16 mouse cellular contexts compared by ENCODE assay signal in genomic region chr13:104491046-104491811, GRCm38 (mm10).
DNase-seq lines count a peak whose midpoint lies in the region; ATAC-seq and TF ChIP-seq lines count a peak whose summit lies in the region.
"Had no signal": no experiment of that assay in that cellular context is flagged by ENCODE, and none has a peak within 500 bp of the region (broad histone marks: within the 10 kb centered on the region; RNA-seq: fewer than 3 reads in every experiment).

No protein-coding gene starts in this region.

- peak; percentile 44 for DNase-seq in embryonic facial prominence, embryonic 14.5 days (ENCODE audit: low spot score)
- DNase-seq in embryonic facial prominence, embryonic 10.5 days (ENCODE audit: low spot score) = no peak
- no peak for DNase-seq in lung, adult 2 months
- DNase-seq in ovary, postnatal 14 days (ENCODE audit: low spot score) = no peak
- DNase-seq: adrenal gland, postnatal 36 days; cerebellum, adult 11 months; kidney, adult 9 months; retina, postnatal 1 day; spleen, adult 18-20 months; thymus, adult 18-20 months had no signal

- no peaks in the 10 kb centered on the region for H3K4me1 ChIP-seq in embryonic facial prominence, embryonic 14.5 days (ENCODE audit: control insufficient read depth, insufficient read depth, low read length)
- no peaks in the 10 kb centered on the region for H3K4me1 ChIP-seq in embryonic facial prominence, embryonic 10.5 days
- H3K4me1 ChIP-seq in hindbrain, embryonic 13.5 days (replicated peaks) = no peaks in the 10 kb centered on the region
- H3K4me1 ChIP-seq in hindbrain, embryonic 12.5 days = no peaks in the 10 kb centered on the region
- peaks cover 8% of the 10 kb centered on the region for H3K4me1 ChIP-seq in lung, embryonic 16.5 days (replicated peaks; ENCODE audit: control insufficient read depth, insufficient read depth, low read length)
- no peaks in the 10 kb centered on the region for H3K4me1 ChIP-seq in lung, adult 2 months (ENCODE audit: control insufficient read depth, insufficient read depth, low read length)
- peaks cover 12% of the 10 kb centered on the region; the same call in 1 of the 2 replicates for H3K4me1 ChIP-seq in stomach, embryonic 14.5 days (ENCODE audit: control insufficient read depth, insufficient read depth, low read length)
- H3K4me1 ChIP-seq: liver, embryonic 15.5 days had no signal

- no peaks in the 10 kb centered on the region for H3K36me3 ChIP-seq in embryonic facial prominence, embryonic 14.5 days (ENCODE audit: control insufficient read depth, insufficient read depth, low read length)
- H3K36me3 ChIP-seq in embryonic facial prominence, embryonic 10.5 days (replicated peaks) = no peaks in the 10 kb centered on the region; the same call in 1 of the 2 replicates
- H3K36me3 ChIP-seq in hindbrain, embryonic 13.5 days = no peaks in the 10 kb centered on the region
- H3K36me3 ChIP-seq in hindbrain, embryonic 12.5 days = no peaks in the 10 kb centered on the region
- H3K36me3 ChIP-seq in lung, embryonic 16.5 days (ENCODE audit: control insufficient read depth, insufficient read depth, low read length) = no peaks in the 10 kb centered on the region
- no peaks in the 10 kb centered on the region for H3K36me3 ChIP-seq in stomach, embryonic 14.5 days (ENCODE audit: control insufficient read depth, insufficient read depth, low read length)
- H3K36me3 ChIP-seq: liver, embryonic 15.5 days had no signal

- no peak overlapping the region for H3K4me3 ChIP-seq in embryonic facial prominence, embryonic 14.5 days (ENCODE audit: low read depth, low read length)
- no peak overlapping the region for H3K4me3 ChIP-seq in embryonic facial prominence, embryonic 10.5 days
- H3K4me3 ChIP-seq in hindbrain, embryonic 13.5 days = no peak overlapping the region
- no peak overlapping the region for H3K4me3 ChIP-seq in hindbrain, embryonic 12.5 days
- H3K4me3 ChIP-seq in lung, embryonic 16.5 days (ENCODE audit: low read length) = no peak overlapping the region
- no peak overlapping the region for H3K4me3 ChIP-seq in lung, adult 2 months (replicated peaks; ENCODE audit: extremely low read depth, low read depth, low read length)
- no peak overlapping the region for H3K4me3 ChIP-seq in stomach, embryonic 14.5 days (ENCODE audit: low read depth, low read length)
- H3K4me3 ChIP-seq: liver, embryonic 15.5 days; myocyte had no signal

- WGBS in embryonic facial prominence, embryonic 14.5 days = 74% methylated on average over 4 of the region's 4 CpGs
- WGBS in embryonic facial prominence, embryonic 10.5 days = 84% methylated on average over 4 of the region's 4 CpGs
- 55% methylated on average over 4 of the region's 4 CpGs for WGBS in hindbrain, embryonic 13.5 days
- 69% methylated on average over 4 of the region's 4 CpGs for WGBS in hindbrain, embryonic 12.5 days
- 57% methylated on average over 4 of the region's 4 CpGs for WGBS in lung, embryonic 16.5 days
- 62% methylated on average over 4 of the region's 4 CpGs for WGBS in lung, adult 2 months
- 52% methylated on average over 4 of the region's 4 CpGs for WGBS in stomach, embryonic 14.5 days

- no peaks in the 10 kb centered on the region for H3K27me3 ChIP-seq in embryonic facial prominence, embryonic 14.5 days (replicated peaks; ENCODE audit: control insufficient read depth, insufficient read depth, low read length)
- no peaks in the 10 kb centered on the region for H3K27me3 ChIP-seq in embryonic facial prominence, embryonic 10.5 days (replicated peaks; ENCODE audit: low read depth, poor library complexity, severe bottlenecking)
- no peaks in the 10 kb centered on the region for H3K27me3 ChIP-seq in hindbrain, embryonic 13.5 days
- no peaks in the 10 kb centered on the region for H3K27me3 ChIP-seq in hindbrain, embryonic 12.5 days
- no peaks in the 10 kb centered on the region for H3K27me3 ChIP-seq in lung, embryonic 16.5 days (ENCODE audit: control insufficient read depth, insufficient read depth, low read depth, low read length)
- H3K27me3 ChIP-seq in stomach, embryonic 14.5 days (ENCODE audit: control insufficient read depth, insufficient read depth, low read length) = no peaks in the 10 kb centered on the region
- H3K27me3 ChIP-seq: liver, embryonic 15.5 days had no signal

- no peak overlapping the region for H3K4me2 ChIP-seq in embryonic facial prominence, embryonic 14.5 days (ENCODE audit: low read depth, low read length)
- no peak overlapping the region for H3K4me2 ChIP-seq in hindbrain, embryonic 13.5 days
- no peak overlapping the region for H3K4me2 ChIP-seq in hindbrain, embryonic 12.5 days (replicated peaks)
- no peak overlapping the region for H3K4me2 ChIP-seq in lung, embryonic 16.5 days (ENCODE audit: low read depth, low read length)
- no peak overlapping the region for H3K4me2 ChIP-seq in stomach, embryonic 14.5 days (replicated peaks; ENCODE audit: low read depth, low read length)
- H3K4me2 ChIP-seq: liver, embryonic 15.5 days had no signal

- no peak overlapping the region for H3K27ac ChIP-seq in embryonic facial prominence, embryonic 14.5 days (replicated peaks; ENCODE audit: low read depth, low read length)
- H3K27ac ChIP-seq in embryonic facial prominence, embryonic 10.5 days (replicated peaks) = no peak overlapping the region
- H3K27ac ChIP-seq in hindbrain, embryonic 13.5 days = no peak overlapping the region
- no peak overlapping the region for H3K27ac ChIP-seq in hindbrain, embryonic 12.5 days
- H3K27ac ChIP-seq in lung, embryonic 16.5 days (ENCODE audit: low read length) = no peak overlapping the region
- H3K27ac ChIP-seq in stomach, embryonic 14.5 days (ENCODE audit: low read length) = peak overlapping the region; percentile 29
- H3K27ac ChIP-seq: liver, embryonic 15.5 days had no signal

- no peaks in the 10 kb centered on the region for H3K9me3 ChIP-seq in embryonic facial prominence, embryonic 14.5 days (ENCODE audit: control insufficient read depth, low read length)
- no peaks in the 10 kb centered on the region for H3K9me3 ChIP-seq in embryonic facial prominence, embryonic 10.5 days
- no peaks in the 10 kb centered on the region for H3K9me3 ChIP-seq in hindbrain, embryonic 13.5 days
- no peaks in the 10 kb centered on the region for H3K9me3 ChIP-seq in hindbrain, embryonic 12.5 days (replicated peaks)
- no peaks in the 10 kb centered on the region for H3K9me3 ChIP-seq in lung, embryonic 16.5 days (ENCODE audit: control insufficient read depth, low read length)
- H3K9me3 ChIP-seq in stomach, embryonic 14.5 days (ENCODE audit: control insufficient read depth, low read depth, low read length) = no peaks in the 10 kb centered on the region
- H3K9me3 ChIP-seq: liver, embryonic 15.5 days had no signal

- no peak overlapping the region for H3K9ac ChIP-seq in embryonic facial prominence, embryonic 14.5 days (ENCODE audit: low read depth, low read length)
- no peak overlapping the region for H3K9ac ChIP-seq in hindbrain, embryonic 13.5 days
- H3K9ac ChIP-seq in hindbrain, embryonic 12.5 days = no peak overlapping the region
- no peak overlapping the region for H3K9ac ChIP-seq in lung, embryonic 16.5 days (ENCODE audit: low read length)
- no peak overlapping the region for H3K9ac ChIP-seq in stomach, embryonic 14.5 days (replicated peaks; ENCODE audit: low read depth, low read length)
- H3K9ac ChIP-seq: liver, embryonic 15.5 days had no signal

- no peak for TF ChIP-seq CTCF in lung, adult 2 months (IDR thresholded peaks at IDR 0.05; ENCODE audit: insufficient read depth, low read length)

- no peak for TF ChIP-seq POLR2A in lung, adult 2 months (IDR thresholded peaks at IDR 0.05; ENCODE audit: borderline replicate concordance, extremely low read depth, low read depth, low read length)

- peak; percentile 30; the same call in 1 of the 2 replicates for ATAC-seq in embryonic facial prominence, embryonic 14.5 days (ENCODE audit: low read depth)
- peak; percentile 65; the same call in 1 of the 2 replicates for ATAC-seq in hindbrain, embryonic 13.5 days (ENCODE audit: low FRiP score)
- no peak for ATAC-seq in hindbrain, embryonic 12.5 days (ENCODE audit: low FRiP score)
- ATAC-seq in lung, embryonic 16.5 days (ENCODE audit: low read depth) = peak; percentile 41; the same call in 1 of the 2 replicates
- peak; percentile 72; the same call in 1 of the 2 replicates for ATAC-seq in stomach, embryonic 14.5 days (ENCODE audit: insufficient number of reproducible peaks, insufficient read depth, low FRiP score, low read depth)
